Mouse (Mus musculus): ENCODE results near the gene Gstt4. TPM values are rescaled to one million over a fixed set of nuclear protein-coding genes. Genes with fewer than 3 reads are reported as not detected.
A peak's percentile ranks its signal among the peaks of the same experiment; 100 is the strongest.

The Gstt4 gene
- total and polyA plus RNA-seq, 3 experiments, result not detected

- TF ChIP-seq BHLHE40 (IDR thresholded peaks at IDR 0.05; ENCODE audit: borderline replicate concordance, low read depth, low read length), result no peak
- peak; percentile 79; the same call in 1 of the 2 replicates for TF ChIP-seq MXI1 (IDR thresholded peaks at IDR 0.05; ENCODE audit: low read depth, low read length)
- TF ChIP-seq EP300 (IDR thresholded peaks at IDR 0.05; ENCODE audit: low read depth in 1 of 2, low read length in 2 of 2), result no peak
- TF ChIP-seq USF1 (IDR thresholded peaks at IDR 0.05; ENCODE audit: low read depth, low read length), result 0 out of 2 replicates have a peak, but pooled peaks have one; percentile 9
- TF ChIP-seq GATA1 (IDR thresholded peaks at IDR 0.05; ENCODE audit: low read depth, low read length), result no peak
- TF ChIP-seq USF2 (IDR thresholded peaks at IDR 0.05; ENCODE audit: borderline replicate concordance in 1 of 2, insufficient read depth in 1 of 2, low read depth in 1 of 2, low read length in 2 of 2), result no peak
- peak; percentile 72 for TF ChIP-seq MAX (IDR thresholded peaks at IDR 0.05; ENCODE audit: low read length)
- peak; percentile 47; the same call in 1 of the 2 replicates for TF ChIP-seq SIN3A (IDR thresholded peaks at IDR 0.05; ENCODE audit: low read length)
- TF ChIP-seq TCF12 (IDR thresholded peaks at IDR 0.05; ENCODE audit: low read depth, low read length), result no peak
- Histone ChIP-seq H3K27me3 (ENCODE audit: control insufficient read depth in 1 of 2, insufficient read depth in 2 of 2, low read length in 2 of 2) (no peaks in the 10 kb centered on the region), H3K79me2 (ENCODE audit: control insufficient read depth, insufficient read depth, low read length, poor library complexity) (peaks cover 16% of the 10 kb centered on the region), H3K36me3 (ENCODE audit: control insufficient read depth in 1 of 2, insufficient read depth in 2 of 2, low read length in 2 of 2) (peaks cover 0 to 18% of the 10 kb centered on the region in 2 experiments; a peak in 2 of 4 replicates), H3K27ac (ENCODE audit: control insufficient read depth, low read depth, low read length) (peak overlapping the region; percentile 43), H3K4me1 (ENCODE audit: control insufficient read depth in 1 of 2, insufficient read depth in 2 of 2, low read length in 2 of 2) (peaks cover 7 to 14% of the 10 kb centered on the region in 2 experiments; a peak in 3 of 4 replicates), H3K4me3 (ENCODE audit: control insufficient read depth in 1 of 2, insufficient read depth in 1 of 2, low read depth in 2 of 2, low read length in 2 of 2) (peak overlapping the region; percentile 62 to 80), H3K9ac (ENCODE audit: control insufficient read depth, low read depth, low read length, poor library complexity, severe bottlenecking) (peak overlapping the region; percentile 73), H3K9me3 (replicated peaks; ENCODE audit: insufficient read depth, low read length) (no peaks in the 10 kb centered on the region)
- DNase-seq (ENCODE audit: low read depth, low spot score), result peak; percentile 54
Observed at GRCm38 (mm10) chr10:75859107-75859746, 36.9 kb upstream of the Gstt4 start.

- Histone ChIP-seq H3K9me3 (replicated peaks; ENCODE audit: insufficient read depth, low read length) (no peaks in the 10 kb centered on the region), H3K79me2 (ENCODE audit: control insufficient read depth, insufficient read depth, low read length, poor library complexity) (peaks cover 16% of the 10 kb centered on the region), H3K9ac (ENCODE audit: control insufficient read depth, low read depth, low read length, poor library complexity, severe bottlenecking) (no peak overlapping the region), H3K4me1 (ENCODE audit: control insufficient read depth in 1 of 2, insufficient read depth in 2 of 2, low read length in 2 of 2) (peaks cover 7 to 14% of the 10 kb centered on the region in 2 experiments; a peak in 3 of 4 replicates), H3K4me3 (ENCODE audit: control insufficient read depth in 1 of 2, insufficient read depth in 1 of 2, low read depth in 2 of 2, low read length in 2 of 2) (no peak overlapping the region), H3K27me3 (ENCODE audit: control insufficient read depth in 1 of 2, insufficient read depth in 2 of 2, low read length in 2 of 2) (no peaks in the 10 kb centered on the region), H3K27ac (ENCODE audit: control insufficient read depth, low read depth, low read length) (no peak overlapping the region), H3K36me3 (ENCODE audit: control insufficient read depth in 1 of 2, insufficient read depth in 2 of 2, low read length in 2 of 2) (peaks cover 0 to 18% of the 10 kb centered on the region in 2 experiments; a peak in 2 of 4 replicates)
- TF ChIP-seq POLR2AphosphoS5 (IDR thresholded peaks at IDR 0.05; ENCODE audit: borderline replicate concordance, low read depth, low read length), result no peak
- TF ChIP-seq POLR2A (IDR thresholded peaks at IDR 0.05; ENCODE audit: control insufficient read depth in 1 of 2, insufficient read depth in 1 of 2, low read depth in 1 of 2, low read length in 2 of 2, poor library complexity in 1 of 2), result 0 out of 4 replicates have a peak, but pooled peaks of 1 of the 2 experiments have one; percentile 23
- TF ChIP-seq ZKSCAN1 (IDR thresholded peaks at IDR 0.05; ENCODE audit: low read depth, low read length), result no peak
- no peak for TF ChIP-seq E2F4 (IDR thresholded peaks at IDR 0.05; ENCODE audit: borderline replicate concordance, low read depth, low read length)
- no peak for TF ChIP-seq MAFK (IDR thresholded peaks at IDR 0.05; ENCODE audit: borderline replicate concordance, low read depth, low read length)
- TF ChIP-seq RCOR1 (IDR thresholded peaks at IDR 0.05; ENCODE audit: low read depth, low read length), result no peak
- no peak for TF ChIP-seq NELFE (IDR thresholded peaks at IDR 0.05; ENCODE audit: low read depth, low read length)
- TF ChIP-seq TCF12 (IDR thresholded peaks at IDR 0.05; ENCODE audit: low read depth, low read length), result no peak
- TF ChIP-seq ETS1 (IDR thresholded peaks at IDR 0.05; ENCODE audit: low read depth, low read length), result no peak
- no peak for DNase-seq (ENCODE audit: low read depth, low spot score)
Observed at GRCm38 (mm10) chr10:75857598-75857997, 35.3 kb upstream of the Gstt4 start.
